Mouse (Mus musculus) heart, postnatal 4 days (tissue): ENCODE results near the gene Vps35l. TPM values are rescaled to one million over a fixed set of nuclear protein-coding genes. Genes with fewer than 3 reads are reported as not detected.

Source experiments
- DNase-seq: peaks from one replicate; pipeline ENCODE4 v3.0.0; 2021
- total RNA-seq, 2 experiments: library from RNA; stranded (reverse); gene quantifications; 2 replicates each; pipeline ENCODE4 v1.2.3; 2021

The Vps35l gene
- total RNA-seq, 2 experiments from 2014 or later: 36.0 to 37.1 TPM

DNA sequence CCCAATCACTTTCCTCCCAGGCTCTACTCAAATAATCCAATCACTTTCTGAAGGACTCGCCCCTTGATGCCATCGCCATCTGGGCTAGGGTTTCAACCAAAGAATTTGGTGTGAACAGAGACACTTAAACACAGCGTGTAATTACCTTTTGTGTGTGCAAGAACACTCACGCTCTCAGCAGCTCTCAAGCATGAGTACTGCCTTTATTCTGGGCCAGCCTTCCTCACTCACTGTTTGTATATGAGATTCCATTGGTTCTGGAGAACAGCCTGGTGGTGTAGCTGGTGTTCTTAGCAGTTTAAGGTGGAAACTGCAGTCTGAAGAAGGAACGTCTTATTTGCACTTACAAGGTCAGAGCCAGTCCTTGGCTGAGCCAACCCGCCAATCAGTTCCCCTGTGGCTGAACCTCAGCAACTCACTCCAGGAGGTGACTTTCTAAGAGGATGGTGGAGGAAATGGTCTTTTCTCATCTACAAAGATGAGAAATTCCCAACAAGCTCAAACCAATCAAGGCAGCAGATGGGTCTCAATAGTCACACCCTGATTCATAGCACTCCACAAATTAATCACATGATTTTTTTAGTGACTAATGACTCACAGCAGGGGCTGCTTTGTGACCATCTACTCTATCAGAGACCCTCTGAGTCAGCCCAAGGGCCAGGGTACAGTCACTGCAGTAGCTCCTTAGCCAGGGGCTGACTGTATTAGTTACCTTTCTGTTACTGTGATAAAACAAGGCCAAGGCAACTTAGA, 147.5 kb downstream of the Vps35l start:
- DNase-seq: no peak

- peak; percentile 27 for DNase-seq
Measured at GRCm38 (mm10) chr7:118889046-118889680, 149.1 kb downstream of the Vps35l start.

Other genes starting within 250 kb of the Vps35l start
- 10 to 100 TPM; 46.5 to 46.6 TPM for gene Itpripl2, start 248.3 kb upstream of the Vps35l start, total RNA-seq
- 100 to 1,000 TPM in 1 of 2 experiments, 10 to 100 TPM in 1; 99.7 to 112 TPM for gene Coq7, start 206.9 kb upstream of the Vps35l start, total RNA-seq
- 10 to 100 TPM in 1 of 2 experiments, 1 to 10 TPM in 1; 9.8 to 10.3 TPM for gene Tmc7, start 155.5 kb upstream of the Vps35l start, total RNA-seq
- gene Tmc5, start 142.9 kb upstream of the Vps35l start, total RNA-seq: 1 to 10 TPM in 1 of 2 experiments, under 1 TPM in 1; 0.69 to 1.1 TPM
- 10 to 100 TPM; 38.6 to 38.8 TPM for gene Gde1, start 34.4 kb upstream of the Vps35l start, total RNA-seq
- gene Ccp110, start 27.7 kb upstream of the Vps35l start, total RNA-seq: 1 to 10 TPM; 5.8 to 6.9 TPM
- gene Iqck, start 115.5 kb downstream of the Vps35l start, total RNA-seq: under 1 TPM; 0.41 to 0.76 TPM
- 10 to 100 TPM; 22.8 to 30.5 TPM for gene Knop1, start 116.0 kb downstream of the Vps35l start, total RNA-seq